Mouse (Mus musculus) frontal cortex, adult 2 months (tissue): Measurements from ENCODE around the gene Gm49387. TPM values are rescaled to one million over a fixed set of nuclear protein-coding genes. Genes with fewer than 3 reads are reported as not detected.

Source experiments
- DNase-seq, 2 experiments: peaks; one replicate each; pipeline ENCODE4 v3.0.0; 2022; ENCODE audit warnings: low spot score in 1 of 2; ENCODE audit errors: extremely low spot score in 1 of 2
- polyA plus RNA-seq: library from polyadenylated mRNA; depleted of rRNA; stranded (reverse); fragments of >200 nt; gene quantifications from 2 replicates; pipeline ENCODE4 v1.2.3, GENCODE M21; 2012

The Gm49387 gene
- polyA plus RNA-seq, 1 experiment: not detected

- no peak for DNase-seq
These were observed 62.5 kb downstream of the Gm49387 start for GRCm38 (mm10) chr14:31577966-31578735.

GRCm38 (mm10) chr14:31576846-31577697 is 63.6 kb downstream of the Gm49387 start:
- no peak for DNase-seq

GRCm38 (mm10) chr14:31575866-31576265 is 64.8 kb downstream of the Gm49387 start:
- peak; percentile 17 to 68 for DNase-seq

- DNase-seq: no peak
These were observed 65.6 kb downstream of the Gm49387 start for GRCm38 (mm10) chr14:31574903-31575665.

GRCm38 (mm10) chr14:31572561-31573175 is 68.0 kb downstream of the Gm49387 start:
- peak; percentile 78 to 83 for DNase-seq

- DNase-seq: no peak
These were observed 69.3 kb downstream of the Gm49387 start for GRCm38 (mm10) chr14:31571419-31571818.

- DNase-seq: no peak
These were observed 70.3 kb downstream of the Gm49387 start for GRCm38 (mm10) chr14:31570131-31570951.

- peak in 1 of 2 experiments; percentile 31 for DNase-seq
These were observed 71.5 kb downstream of the Gm49387 start for GRCm38 (mm10) chr14:31569151-31569631.

- no peak for DNase-seq
These were observed 75.0 kb downstream of the Gm49387 start for GRCm38 (mm10) chr14:31565478-31566212.

GRCm38 (mm10) chr14:31564452-31565179 is 76.1 kb downstream of the Gm49387 start:
- no peak for DNase-seq

- DNase-seq: no peak
These were observed 79.8 kb downstream of the Gm49387 start for GRCm38 (mm10) chr14:31560886-31561285.

- DNase-seq: no peak
These were observed 81.5 kb downstream of the Gm49387 start for GRCm38 (mm10) chr14:31559216-31559615.

- no peak for DNase-seq
These were observed 82.9 kb downstream of the Gm49387 start for GRCm38 (mm10) chr14:31557784-31558183.

GRCm38 (mm10) chr14:31557273-31557672 is 83.4 kb downstream of the Gm49387 start:
- DNase-seq: no peak

- no peak for DNase-seq
These were observed 84.0 kb downstream of the Gm49387 start for GRCm38 (mm10) chr14:31556526-31557260.

GRCm38 (mm10) chr14:31555963-31556434 is 84.7 kb downstream of the Gm49387 start:
- peak in 1 of 2 experiments; percentile 25 for DNase-seq

GRCm38 (mm10) chr14:31555021-31555420 is 85.7 kb downstream of the Gm49387 start:
- no peak for DNase-seq
